Mouse (Mus musculus): ENCODE results near the gene Gm17677. TPM values are rescaled to one million over a fixed set of nuclear protein-coding genes. Genes with fewer than 3 reads are reported as not detected.

Gm17677 gene
- not detected in 2 replicates for polyA plus RNA-seq (2011; ENCODE audit: insufficient read depth, insufficient read length, low replicate concordance, missing spikeins)

GRCm38 (mm10) chr9:35740749-35741148 is at the start of gene Gm17677:
Gene Gm17677 (plus strand): TSS chr9:35741049.
- Histone ChIP-seq H3K4me1 (ENCODE audit: control insufficient read depth, insufficient read depth, low read length) (no peaks in the 10 kb centered on the region), H3K4me3 (replicated peaks; ENCODE audit: control insufficient read depth, low read depth, low read length) (no peak within 1 kb of the TSS), H3K27ac (ENCODE audit: control insufficient read depth, insufficient read depth, low read depth, low read length, poor library complexity) (no peak within 1 kb of the TSS)
- no peak for TF ChIP-seq POLR2A (IDR thresholded peaks at IDR 0.05; ENCODE audit: borderline replicate concordance, control insufficient read depth, low read depth, low read length)

- Histone ChIP-seq H3K4me1 (ENCODE audit: control insufficient read depth, insufficient read depth, low read length) (no peaks in the 10 kb centered on the region), H3K4me3 (replicated peaks; ENCODE audit: control insufficient read depth, low read depth, low read length) (no peak overlapping the region), H3K27ac (ENCODE audit: control insufficient read depth, insufficient read depth, low read depth, low read length, poor library complexity) (no peak overlapping the region)
- TF ChIP-seq POLR2A (IDR thresholded peaks at IDR 0.05; ENCODE audit: borderline replicate concordance, control insufficient read depth, low read depth, low read length), result no peak
- no peak for TF ChIP-seq CTCF (IDR thresholded peaks at IDR 0.05; ENCODE audit: control insufficient read depth, insufficient read depth, low read length)
Observed at GRCm38 (mm10) chr9:35691924-35692323, 48.9 kb upstream of the Gm17677 start.

GRCm38 (mm10) chr9:35707265-35707664 is 33.6 kb upstream of the Gm17677 start:
- Histone ChIP-seq H3K4me3 (replicated peaks; ENCODE audit: control insufficient read depth, low read depth, low read length) (no peak overlapping the region), H3K4me1 (ENCODE audit: control insufficient read depth, insufficient read depth, low read length) (no peaks in the 10 kb centered on the region), H3K27ac (ENCODE audit: control insufficient read depth, insufficient read depth, low read depth, low read length, poor library complexity) (no peak overlapping the region)
- TF ChIP-seq POLR2A (IDR thresholded peaks at IDR 0.05; ENCODE audit: borderline replicate concordance, control insufficient read depth, low read depth, low read length) (no peak), CTCF (IDR thresholded peaks at IDR 0.05; ENCODE audit: control insufficient read depth, insufficient read depth, low read length) (no peak)

GRCm38 (mm10) chr9:35756843-35757242 is 16.0 kb downstream of the Gm17677 start:
- Histone ChIP-seq H3K4me1 (ENCODE audit: control insufficient read depth, insufficient read depth, low read length) (no peaks in the 10 kb centered on the region), H3K4me3 (replicated peaks; ENCODE audit: control insufficient read depth, low read depth, low read length) (no peak overlapping the region), H3K27ac (ENCODE audit: control insufficient read depth, insufficient read depth, low read depth, low read length, poor library complexity) (no peak overlapping the region)
- TF ChIP-seq POLR2A (IDR thresholded peaks at IDR 0.05; ENCODE audit: borderline replicate concordance, control insufficient read depth, low read depth, low read length), result no peak
- TF ChIP-seq CTCF (IDR thresholded peaks at IDR 0.05; ENCODE audit: control insufficient read depth, insufficient read depth, low read length), result no peak

- WGBS, result 53% methylated on average over 3 of the region's 3 CpGs
- Histone ChIP-seq H3K4me3 (replicated peaks; ENCODE audit: control insufficient read depth, low read depth, low read length) (no peak within 1 kb of the TSS), H3K27ac (ENCODE audit: control insufficient read depth, insufficient read depth, low read depth, low read length, poor library complexity) (no peak within 1 kb of the TSS), H3K4me1 (ENCODE audit: control insufficient read depth, insufficient read depth, low read length) (no peaks in the 10 kb centered on the region)
- TF ChIP-seq POLR2A (IDR thresholded peaks at IDR 0.05; ENCODE audit: borderline replicate concordance, control insufficient read depth, low read depth, low read length), result no peak
Observed at GRCm38 (mm10) chr9:35778009-35778408, 37.2 kb downstream of the Gm17677 start, which contains the start of gene Gm17727. Gene Gm17727 (minus strand): TSS chr9:35778109.

- 85% methylated on average over 3 of the region's 3 CpGs for WGBS
- H3K4me1 ChIP-seq (ENCODE audit: control insufficient read depth, insufficient read depth, low read length), result no peaks in the 10 kb centered on the region
- H3K27ac ChIP-seq (ENCODE audit: control insufficient read depth, insufficient read depth, low read depth, low read length, poor library complexity), result no peak within 1 kb of the TSS
- no peak within 1 kb of the TSS for H3K4me3 ChIP-seq (replicated peaks; ENCODE audit: control insufficient read depth, low read depth, low read length)
- no peak for TF ChIP-seq POLR2A (IDR thresholded peaks at IDR 0.05; ENCODE audit: borderline replicate concordance, control insufficient read depth, low read depth, low read length)
- TF ChIP-seq CTCF (IDR thresholded peaks at IDR 0.05; ENCODE audit: control insufficient read depth, insufficient read depth, low read length), result no peak
Observed at GRCm38 (mm10) chr9:35790001-35790400, 49.2 kb downstream of the Gm17677 start, which contains the start of the genes Gm27235 and D730048I06Rik. Gene Gm27235 (minus strand): TSS chr9:35790101. Gene D730048I06Rik (minus strand): TSS chr9:35790112.

Other genes starting within 250 kb of the Gm17677 start
- not detected in 2 replicates for gene Gm1113, start 222.8 kb upstream of the Gm17677 start, polyA plus RNA-seq (2011; ENCODE audit: insufficient read depth, insufficient read length, low replicate concordance, missing spikeins)
- 0.18 TPM in 1 of 2 replicates, not detected in the other for gene Ddx25, start 182.5 kb upstream of the Gm17677 start, polyA plus RNA-seq (2011; ENCODE audit: insufficient read depth, insufficient read length, low replicate concordance, missing spikeins)
- 6.1 and 9.4 TPM in 2 replicates for gene Pus3, start 182.5 kb upstream of the Gm17677 start, polyA plus RNA-seq (2011; ENCODE audit: insufficient read depth, insufficient read length, low replicate concordance, missing spikeins)
- gene Pate2, start 170.8 kb upstream of the Gm17677 start, polyA plus RNA-seq (2011; ENCODE audit: insufficient read depth, insufficient read length, low replicate concordance, missing spikeins), result 0.57 TPM in 1 of 2 replicates, not detected in the other
- 14.7 and 21.1 TPM in 2 replicates for gene Hyls1, start 170.7 kb upstream of the Gm17677 start, polyA plus RNA-seq (2011; ENCODE audit: insufficient read depth, insufficient read length, low replicate concordance, missing spikeins)
- not detected in 2 replicates for gene Pate4, start 129.1 kb upstream of the Gm17677 start, polyA plus RNA-seq (2011; ENCODE audit: insufficient read depth, insufficient read length, low replicate concordance, missing spikeins)
- gene Pate3, start 92.8 kb upstream of the Gm17677 start, polyA plus RNA-seq (2011; ENCODE audit: insufficient read depth, insufficient read length, low replicate concordance, missing spikeins), result not detected in 2 replicates
- not detected in 2 replicates for gene Pate1, start 53.7 kb upstream of the Gm17677 start, polyA plus RNA-seq (2011; ENCODE audit: insufficient read depth, insufficient read length, low replicate concordance, missing spikeins)
- not detected in 2 replicates for gene Gm17727, start 37.1 kb downstream of the Gm17677 start, polyA plus RNA-seq (2011; ENCODE audit: insufficient read depth, insufficient read length, low replicate concordance, missing spikeins)
- not detected in 2 replicates for gene Gm27235, start 49.1 kb downstream of the Gm17677 start, polyA plus RNA-seq (2011; ENCODE audit: insufficient read depth, insufficient read length, low replicate concordance, missing spikeins)
- not detected in 2 replicates for gene D730048I06Rik, start 49.1 kb downstream of the Gm17677 start, polyA plus RNA-seq (2011; ENCODE audit: insufficient read depth, insufficient read length, low replicate concordance, missing spikeins)
- not detected in 2 replicates for gene 9230110F15Rik, start 103.1 kb downstream of the Gm17677 start, polyA plus RNA-seq (2011; ENCODE audit: insufficient read depth, insufficient read length, low replicate concordance, missing spikeins)
- not detected in 2 replicates for gene 9230113P08Rik, start 167.4 kb downstream of the Gm17677 start, polyA plus RNA-seq (2011; ENCODE audit: insufficient read depth, insufficient read length, low replicate concordance, missing spikeins)

Measured in bone marrow, adult 2 months (tissue).